Mouse (Mus musculus) CD8-positive naive resting alpha-beta T cell, adult 2 months (primary cell): Measurements from ENCODE around the gene Ppp4r3a.
A peak's percentile ranks its signal among the peaks of the same experiment; 100 is the strongest.

ENCODE experiments used
- DNase-seq, 2 experiments: peaks; one replicate each; pipeline ENCODE4 v3.0.0; 2022; ENCODE audit warnings: low read depth in 2 of 2, low spot score in 2 of 2

Gene Ppp4r3a

DNA sequence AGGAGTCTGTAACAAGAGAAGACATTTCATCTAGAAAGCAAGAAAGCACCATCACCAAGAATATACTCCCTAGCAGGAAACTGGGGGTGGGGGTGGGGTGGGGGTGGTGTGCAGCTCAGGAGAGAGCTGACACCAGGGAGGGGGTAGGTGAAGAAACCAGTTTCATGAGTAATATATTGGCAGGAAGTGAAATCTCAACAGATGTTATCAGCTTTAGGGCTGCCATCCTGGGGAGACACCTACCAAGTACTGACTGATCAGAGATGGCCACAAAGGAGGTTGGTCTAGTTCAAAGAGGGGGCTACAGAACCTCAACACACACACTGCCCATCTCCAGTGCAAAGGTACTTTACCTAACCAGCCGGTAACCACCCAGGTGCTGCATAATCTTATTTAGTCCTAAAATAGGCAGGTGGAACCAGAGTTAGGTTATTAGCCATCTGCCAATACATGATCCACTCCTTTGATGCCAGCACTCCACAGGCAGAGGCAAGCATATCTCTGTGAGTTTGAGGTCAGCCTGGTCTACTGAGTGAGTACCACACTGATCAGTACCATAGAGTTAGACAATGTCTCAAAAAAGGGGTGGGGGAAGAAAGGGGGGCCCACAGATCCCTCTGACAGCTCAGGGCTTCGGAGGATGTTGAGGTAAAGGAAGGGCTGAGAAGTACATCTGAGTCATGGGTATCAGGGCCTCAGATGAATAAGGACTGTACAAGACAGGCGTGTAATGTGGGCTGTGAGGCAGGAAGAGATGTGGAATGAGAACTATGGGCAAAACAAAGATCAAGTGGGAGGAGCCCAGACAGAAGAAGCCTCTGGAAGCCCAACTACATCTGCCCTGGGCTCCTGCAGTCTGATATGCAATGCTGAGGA is 89.1 kb downstream of the Ppp4r3a start:
- peak in 1 of 2 experiments; percentile 46 for DNase-seq

DNA sequence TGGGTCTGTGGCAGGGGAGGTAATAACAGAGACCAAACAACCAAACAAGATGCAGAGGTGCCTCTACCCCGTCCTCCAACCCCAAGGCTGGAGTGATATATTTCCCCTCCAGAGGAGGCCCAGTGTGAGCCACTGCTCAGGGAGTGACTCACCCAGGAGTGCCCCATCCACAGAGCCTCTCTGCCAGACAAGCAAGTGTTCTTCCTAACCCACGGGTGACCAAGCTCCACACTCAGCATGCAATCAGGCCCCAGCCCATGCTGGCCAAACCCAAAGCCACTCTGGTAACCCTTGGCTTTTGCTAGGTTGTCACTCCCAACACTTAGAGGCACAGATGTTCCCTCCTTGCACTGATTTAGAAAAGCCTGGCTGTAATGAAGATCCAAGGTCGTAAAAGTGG is 90.4 kb downstream of the Ppp4r3a start:
- no peak for DNase-seq

DNA sequence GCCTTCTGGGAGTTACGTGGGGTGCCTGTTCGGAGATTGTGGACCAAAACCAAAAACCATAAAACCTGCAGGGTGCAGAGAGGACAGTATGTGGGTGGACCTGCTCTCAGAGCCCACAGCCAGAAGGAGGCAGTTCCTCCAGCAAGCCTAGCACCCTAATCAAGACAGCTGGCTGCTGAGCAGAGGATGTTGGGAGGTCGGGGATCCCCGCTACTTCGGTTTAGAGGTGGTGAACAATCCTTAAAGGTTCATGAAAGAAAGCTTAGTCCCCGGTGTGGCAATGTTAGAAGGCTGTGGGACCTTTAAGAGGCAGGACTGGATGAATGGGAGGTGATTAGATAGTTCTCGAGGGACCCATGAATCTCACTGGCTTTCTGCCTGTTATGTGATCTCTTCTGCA is 91.0 kb downstream of the Ppp4r3a start:
- no peak for DNase-seq

DNA sequence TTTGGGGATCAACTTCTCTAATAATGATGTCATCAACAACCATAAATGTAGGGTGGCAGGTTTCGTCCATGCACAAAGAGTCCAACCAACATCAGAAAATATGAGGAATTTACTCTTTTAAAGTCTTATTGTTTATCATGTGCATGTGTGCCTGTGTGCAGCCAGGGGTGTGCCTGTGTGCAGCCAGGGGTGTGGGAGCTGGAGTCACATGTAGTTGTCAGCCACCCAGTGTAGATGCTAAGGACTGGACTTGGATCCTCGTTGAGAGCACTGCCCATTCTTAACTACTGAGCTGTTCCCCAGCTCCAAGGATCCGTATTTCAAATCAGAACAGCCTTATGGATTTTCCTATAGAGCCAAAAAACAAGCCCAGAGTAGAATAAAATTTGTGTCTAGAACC is 92.4 kb downstream of the Ppp4r3a start:
- no peak for DNase-seq

DNA sequence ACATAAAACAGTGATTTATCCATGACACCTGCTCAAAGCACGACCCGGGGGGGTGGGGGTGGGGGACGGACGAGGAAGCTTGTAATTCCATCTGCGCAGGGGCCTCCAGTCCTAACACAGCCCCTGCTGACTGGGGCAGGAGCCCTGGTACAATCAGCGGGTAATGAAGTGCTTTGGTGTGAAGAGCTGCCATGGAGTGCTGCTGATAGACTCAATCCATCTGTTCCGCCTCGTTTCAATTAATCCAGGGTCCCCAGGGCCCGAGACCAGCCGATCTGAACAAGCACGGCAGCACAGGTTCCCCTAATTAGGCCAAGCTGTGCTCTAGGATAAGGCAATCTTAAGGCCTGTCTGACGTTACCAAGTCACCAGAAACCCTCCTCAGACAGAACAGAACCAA is 93.2 kb downstream of the Ppp4r3a start:
- no peak for DNase-seq

DNA sequence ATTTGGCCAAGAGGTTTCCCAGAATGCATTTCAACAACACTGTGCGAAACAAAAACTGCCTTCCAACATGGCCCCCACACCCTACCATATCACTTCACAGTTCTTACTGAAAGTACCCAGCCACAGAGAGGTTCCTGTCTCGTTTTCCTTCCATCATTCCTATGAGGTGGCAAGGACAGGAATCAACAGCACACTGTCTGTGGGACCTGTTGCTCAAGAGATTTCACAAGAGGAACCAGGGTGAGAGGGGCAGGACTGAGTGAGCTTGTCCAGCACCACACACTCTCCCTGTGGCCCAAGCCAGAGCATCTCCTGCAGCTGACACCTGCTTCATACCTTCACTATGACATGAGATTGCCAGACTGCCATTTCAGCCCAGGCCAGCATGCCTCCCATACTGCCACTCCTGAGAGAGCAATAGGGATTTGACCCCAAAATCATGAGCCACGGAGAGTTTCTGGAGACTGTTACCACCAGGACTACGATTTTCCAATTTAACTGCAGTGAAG is 93.7 kb downstream of the Ppp4r3a start:
- no peak for DNase-seq
